Mouse (Mus musculus) left cerebral cortex, postnatal 25 days (tissue): Measurements from ENCODE around the gene Blvrb. TPM values are rescaled to one million over a fixed set of nuclear protein-coding genes. Genes with fewer than 3 reads are reported as not detected.
A peak's percentile ranks its signal among the peaks of the same experiment; 100 is the strongest.

Source experiments
- DNase-seq, 2 experiments: peaks; one replicate each; pipeline ENCODE4 v3.0.0; 2022; ENCODE audit warnings: low spot score in 2 of 2, mixed read lengths in 1 of 2
- intact Hi-C: fragments of 180-260 bp; cut with DNase I; formaldehyde crosslinking; loops from one replicate; pipeline ENCODE4 v1.15.1; 2025
- total RNA-seq, 2 experiments: library from RNA; stranded (reverse); gene quantifications; 2 replicates each; pipeline ENCODE4 v1.2.3; 2021

The Blvrb gene
- total RNA-seq, 2 experiments from 2014 or later, result 12.0 to 15.9 TPM

DNA sequence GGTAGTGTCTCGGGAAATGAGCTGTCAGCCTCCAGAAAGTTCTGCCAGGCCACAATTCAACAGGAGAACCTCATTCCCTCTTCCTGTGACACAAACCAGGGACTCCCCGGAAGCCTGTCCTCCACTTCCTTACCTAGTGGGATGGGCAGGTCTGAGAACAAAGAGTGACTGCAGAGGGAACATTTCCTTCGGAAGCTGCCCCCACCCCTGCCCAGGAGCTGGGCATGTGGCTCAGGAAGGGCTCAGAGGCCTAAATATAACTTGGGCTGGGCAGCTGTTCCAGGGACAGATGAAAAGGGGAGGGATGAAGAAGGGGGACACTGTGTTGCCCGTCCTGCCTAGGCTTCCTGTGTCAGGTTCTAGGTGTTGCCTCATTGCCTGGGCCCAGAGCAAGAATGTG lies 53.8 kb downstream of the Blvrb start:
- no peak for DNase-seq
- intact Hi-C loops, result no loop called here

DNA sequence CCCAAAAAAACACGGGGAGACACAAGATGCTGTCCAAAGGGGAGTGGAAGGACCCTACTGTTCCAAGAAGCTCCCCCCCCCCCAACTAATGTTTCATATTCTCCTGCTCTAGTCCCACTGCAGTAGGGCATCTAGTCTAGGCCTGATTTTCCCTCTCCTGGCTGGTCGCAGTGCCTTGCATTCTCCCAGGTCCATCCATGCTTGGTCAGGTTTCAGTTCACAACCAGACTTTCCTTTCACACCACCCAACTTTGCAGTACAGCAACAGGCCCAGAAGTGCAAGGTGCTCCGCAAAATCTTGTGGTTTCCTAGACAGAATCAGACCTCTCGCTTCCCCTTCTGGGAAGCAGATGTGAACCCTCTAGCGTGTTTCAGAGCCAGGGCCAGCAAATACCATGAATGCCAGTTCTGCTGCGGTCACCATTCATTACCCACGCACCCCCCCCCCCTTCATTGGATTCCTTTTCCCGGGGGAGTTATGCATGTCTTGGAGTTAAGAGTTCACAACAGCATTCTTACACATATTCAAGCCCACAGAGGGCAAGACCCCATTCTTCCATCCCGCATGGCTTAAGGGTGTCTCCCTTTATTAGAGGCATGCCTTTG lies 59.1 kb downstream of the Blvrb start:
- no peak for DNase-seq
- intact Hi-C loops, result loop anchor here (5.0 kb wide), 1 partner anchor 170 kb away; the partner anchor contains the start of gene Ltbp4

DNA sequence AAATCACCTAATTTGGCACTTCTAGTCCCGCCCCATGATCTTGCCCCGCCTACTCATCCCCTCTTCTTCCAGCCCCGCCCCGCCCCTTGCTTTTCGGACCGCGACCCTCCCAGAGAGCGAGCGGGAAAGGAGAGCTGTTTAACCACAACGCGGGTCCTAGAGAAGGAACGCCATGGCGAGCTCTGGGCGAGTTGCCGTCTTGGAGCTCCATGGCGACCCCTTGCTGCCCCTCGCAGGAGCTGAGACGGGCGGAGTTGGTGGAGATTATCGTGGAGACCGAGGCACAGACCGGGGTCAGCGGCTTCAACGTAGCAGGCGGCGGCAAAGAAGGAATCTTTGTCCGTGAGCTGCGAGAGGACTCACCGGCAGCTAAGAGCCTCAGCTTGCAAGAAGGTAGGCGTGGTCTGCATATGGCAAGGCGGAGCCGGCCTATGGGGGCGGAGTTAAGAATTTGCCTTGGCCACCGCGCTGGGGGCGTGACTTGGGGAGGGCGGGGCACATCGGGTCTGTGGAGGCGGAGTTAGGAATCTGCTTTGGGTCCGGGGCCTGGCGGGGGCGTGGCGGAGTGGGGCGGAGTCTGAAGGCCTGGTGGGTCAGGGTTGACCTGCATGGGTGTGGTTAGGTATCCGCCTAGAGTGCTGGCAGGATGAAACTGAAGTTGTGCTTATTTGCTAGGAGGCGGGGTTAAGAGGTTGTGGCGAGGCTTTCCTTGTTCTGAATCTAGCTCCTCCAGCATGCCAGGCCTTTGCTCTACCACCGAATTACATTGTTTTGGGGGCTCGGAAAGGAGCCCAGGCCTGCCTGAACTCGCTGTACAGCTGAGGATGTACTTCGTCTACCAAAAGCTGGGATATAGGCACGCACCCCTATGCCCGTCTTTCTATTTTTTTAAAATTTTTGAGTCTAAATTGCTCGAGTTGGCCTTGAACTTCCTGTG lies 60.2 kb downstream of the Blvrb start:
- DNase-seq, result peak; percentile 85 to 95
- intact Hi-C loops, result loop anchor here (5.0 kb wide), 1 partner anchor 171 kb away; the partner anchor contains the start of gene Ltbp4

- peak in 1 of 2 experiments; percentile 62 for DNase-seq
- intact Hi-C loops, result loop anchor here (5.0 kb wide), 1 partner anchor 171 kb away; the partner anchor contains the start of gene Ltbp4
These were observed 60.8 kb downstream of the Blvrb start for GRCm38 (mm10) chr7:27508648-27509005.

DNA sequence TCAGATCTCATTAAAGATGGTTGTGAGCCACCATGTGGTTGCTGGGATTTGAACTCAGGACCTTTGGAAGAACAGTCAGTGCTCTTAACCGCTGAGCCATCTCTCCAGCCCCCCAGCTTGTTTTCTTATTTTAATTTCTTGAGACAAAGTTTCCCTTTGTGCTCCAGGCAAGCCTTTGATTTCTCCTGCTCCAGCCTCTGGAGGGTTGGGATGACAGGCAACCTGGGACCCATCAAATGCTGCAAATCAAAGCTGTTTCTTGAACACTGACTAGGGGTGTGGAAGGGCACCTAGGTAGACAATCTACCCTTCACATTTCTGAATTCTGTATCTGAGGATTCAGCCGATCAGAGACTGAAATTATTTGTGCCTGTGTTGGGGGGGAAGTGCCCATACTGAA lies 63.0 kb downstream of the Blvrb start:
- DNase-seq, result no peak
- intact Hi-C loops, result no loop called here

DNA sequence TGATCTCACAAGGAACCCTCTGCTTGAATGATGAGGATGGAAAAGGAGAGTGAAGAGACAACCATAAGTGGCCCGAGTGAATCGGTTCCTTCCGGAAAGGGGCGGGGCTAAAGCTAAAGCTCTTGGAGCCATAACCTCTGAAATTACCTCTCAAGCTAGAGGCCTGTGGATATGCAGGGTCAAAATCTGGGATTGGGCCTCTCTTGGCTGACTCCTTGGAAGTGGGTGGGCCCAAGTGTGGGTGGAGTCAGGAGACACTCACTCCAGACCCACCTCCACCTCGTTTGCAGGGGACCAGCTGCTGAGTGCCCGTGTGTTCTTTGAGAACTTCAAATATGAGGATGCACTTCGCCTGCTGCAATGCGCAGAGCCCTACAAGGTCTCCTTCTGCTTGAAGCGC lies 67.2 kb downstream of the Blvrb start:
- intact Hi-C loops, result no loop called here
- no peak for DNase-seq

Other genes with a start within 250 kb of the Blvrb start
- gene Itpkc, start 219.3 kb upstream of the Blvrb start, total RNA-seq, result 1 to 10 TPM; 7.5 to 8.8 TPM
- 10 to 100 TPM; 32.5 to 37.2 TPM for gene Coq8b, start 215.0 kb upstream of the Blvrb start, total RNA-seq
- 100 to 1,000 TPM; 119 to 130 TPM for gene Numbl, start 189.5 kb upstream of the Blvrb start, total RNA-seq
- 10 to 100 TPM; 46.7 to 50.4 TPM for gene Ltbp4, start 110.3 kb upstream of the Blvrb start, total RNA-seq
- 10 to 100 TPM; 21.7 to 31.2 TPM for gene Shkbp1, start 92.0 kb upstream of the Blvrb start, total RNA-seq
- not detected for gene Gm20479, start 90.6 kb upstream of the Blvrb start, total RNA-seq
- gene Sptbn4, start 292 bp upstream of the Blvrb start, total RNA-seq, result 100 to 1,000 TPM; 132 to 139 TPM
- gene Sertad3, start 25.8 kb downstream of the Blvrb start, total RNA-seq, result 1 to 10 TPM; 2.8 to 4.6 TPM
- 10 to 100 TPM; 16.1 to 16.8 TPM for gene Sertad1, start 38.9 kb downstream of the Blvrb start, total RNA-seq
- under 1 TPM; 0.32 to 0.62 TPM for gene Prx, start 51.3 kb downstream of the Blvrb start, total RNA-seq
- gene Hipk4, start 75.3 kb downstream of the Blvrb start, total RNA-seq, result under 1 TPM in 1 of 2 experiments, not detected in 1; 0.18 TPM
- 100 to 1,000 TPM; 877 to 885 TPM for gene Pld3, start 105.2 kb downstream of the Blvrb start, total RNA-seq
- 10 to 100 TPM; 26.4 to 27.8 TPM for gene 2310022A10Rik, start 105.3 kb downstream of the Blvrb start, total RNA-seq
- 100 to 1,000 TPM; 123 to 139 TPM for gene Akt2, start 143.6 kb downstream of the Blvrb start, total RNA-seq
- 100 to 1,000 TPM; 137 to 140 TPM for gene Ttc9b, start 205.9 kb downstream of the Blvrb start, total RNA-seq
- gene Map3k10, start 226.6 kb downstream of the Blvrb start, total RNA-seq, result 100 to 1,000 TPM; 225 to 229 TPM
- gene Zfp607b, start 241.4 kb downstream of the Blvrb start, total RNA-seq, result 10 to 100 TPM in 1 of 2 experiments, 1 to 10 TPM in 1; 9.4 to 10.5 TPM